Mouse (Mus musculus): ENCODE results near the gene Kat6b.

- TF ChIP-seq POLR2A (IDR thresholded peaks at IDR 0.05; ENCODE audit: borderline replicate concordance, control insufficient read depth, low read depth, low read length): no peak
- no peak for TF ChIP-seq CTCF (IDR thresholded peaks at IDR 0.05; ENCODE audit: control insufficient read depth, insufficient read depth, low read length)
These were observed 120.9 kb downstream of the Kat6b start for GRCm38 (mm10) chr14:21602166-21602565.

Data from bone marrow, adult 2 months (tissue).